In the genomic region with DNA sequence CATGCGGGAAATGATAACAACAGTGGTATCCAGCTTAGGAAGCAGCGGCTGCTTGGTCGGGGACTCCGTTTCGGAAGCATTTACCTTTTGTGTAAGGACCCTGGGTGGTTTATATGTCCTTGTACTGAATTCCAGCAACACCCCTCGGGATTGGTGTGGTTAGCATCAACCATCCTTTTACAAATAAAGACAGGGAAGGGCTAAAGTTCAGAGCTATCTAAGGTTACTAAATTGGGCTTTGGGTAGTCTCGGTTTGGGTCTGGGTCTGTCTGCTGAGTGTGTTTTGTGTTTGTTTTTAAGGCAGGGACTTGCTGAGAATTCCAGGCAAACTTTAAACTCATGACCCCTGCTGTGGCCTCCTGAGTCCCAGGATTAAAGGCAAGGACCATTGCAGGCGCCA, we compare ENCODE assay signal across 8 mouse cellular contexts. TPM values are rescaled to one million over a fixed set of nuclear protein-coding genes. Genes with fewer than 3 reads are reported as not detected.
DNase-seq lines count a peak whose midpoint lies in the region; ATAC-seq and TF ChIP-seq lines count a peak whose summit lies in the region.

No protein-coding gene starts in this region.

- DNase-seq in gastrocnemius, adult 2 months = no peak
- no peak for DNase-seq in gastrocnemius, adult 18-20 months (ENCODE audit: low spot score)
- no peak for DNase-seq in neural tube, embryonic 11.5 days (ENCODE audit: low spot score)
- DNase-seq in neural tube, embryonic 10.5 days (ENCODE audit: extremely low spot score, low spot score) = no peak
- DNase-seq in liver, embryonic 11.5 days (ENCODE audit: low spot score) = no peak
- DNase-seq in yolk sac, embryonic 10.5 days (ENCODE audit: low spot score) = peak; percentile 68
- DNase-seq in gastrocnemius, postnatal 4 days (ENCODE audit: low spot score in 2 of 2) = no peak
- DNase-seq in adrenal gland, postnatal 25 days = no peak

- WGBS in neural tube, embryonic 11.5 days = 28% methylated on average over 8 of the region's 8 CpGs
- 40% methylated on average over 8 of the region's 8 CpGs for WGBS in liver, embryonic 11.5 days

- H3K9ac ChIP-seq in neural tube, embryonic 11.5 days (ENCODE audit: low read length) = no peak overlapping the region
- H3K9ac ChIP-seq in liver, embryonic 11.5 days (ENCODE audit: low read depth, low read length) = no peak overlapping the region

- no peaks in the 10 kb centered on the region for H3K9me3 ChIP-seq in neural tube, embryonic 11.5 days (ENCODE audit: control insufficient read depth, low read length)
- H3K9me3 ChIP-seq in liver, embryonic 11.5 days (ENCODE audit: control insufficient read depth, low read length) = no peaks in the 10 kb centered on the region

- no peaks in the 10 kb centered on the region for H3K27me3 ChIP-seq in neural tube, embryonic 11.5 days (ENCODE audit: control insufficient read depth, insufficient read depth, low read length)
- no peaks in the 10 kb centered on the region for H3K27me3 ChIP-seq in liver, embryonic 11.5 days (replicated peaks; ENCODE audit: control insufficient read depth, insufficient read depth, low read length)

- no peak overlapping the region for H3K4me2 ChIP-seq in neural tube, embryonic 11.5 days (ENCODE audit: low read depth)
- peak overlapping the region; percentile 26 for H3K4me2 ChIP-seq in liver, embryonic 11.5 days

- no peaks in the 10 kb centered on the region for H3K36me3 ChIP-seq in neural tube, embryonic 11.5 days (ENCODE audit: control insufficient read depth, insufficient read depth, low read length)
- no peaks in the 10 kb centered on the region for H3K36me3 ChIP-seq in liver, embryonic 11.5 days (ENCODE audit: control insufficient read depth, insufficient read depth, low read length)

- TF ChIP-seq CTCF in gastrocnemius, adult 2 months (IDR thresholded peaks at IDR 0.05) = no peak

- ATAC-seq in neural tube, embryonic 11.5 days (ENCODE audit: insufficient read depth, low FRiP score, low TSS enrichment) = no peak
- no peak for ATAC-seq in liver, embryonic 11.5 days (replicated peaks; ENCODE audit: low FRiP score)

- H3K4me3 ChIP-seq in gastrocnemius, adult 2 months = peak overlapping the region; percentile 57
- no peak overlapping the region for H3K4me3 ChIP-seq in neural tube, embryonic 11.5 days (ENCODE audit: low read depth, low read length)
- H3K4me3 ChIP-seq in liver, embryonic 11.5 days (ENCODE audit: low read depth, low read length) = no peak overlapping the region

- peak overlapping the region; percentile 83 for H3K27ac ChIP-seq in gastrocnemius, adult 2 months
- H3K27ac ChIP-seq in neural tube, embryonic 11.5 days (ENCODE audit: low read depth, low read length) = 0 out of 2 replicates have a peak overlapping the region, but pooled peaks have one; percentile 36
- peak overlapping the region; percentile 52 for H3K27ac ChIP-seq in liver, embryonic 11.5 days (ENCODE audit: low read depth, low read length)

- H3K4me1 ChIP-seq in neural tube, embryonic 11.5 days (ENCODE audit: control insufficient read depth, insufficient read depth, low read length) = 0 out of 2 replicates have a peak, but pooled peaks cover 2% of the 10 kb centered on the region
- peaks cover 45% of the 10 kb centered on the region for H3K4me1 ChIP-seq in liver, embryonic 11.5 days (replicated peaks; ENCODE audit: control insufficient read depth, insufficient read depth, low read length)

- intact Hi-C loops in gastrocnemius, adult 2 months (cut with DNase I) = no loop called here

RNA-seq across cellular contexts. Expression of a gene that starts 15.2 kb away (rescaled TPM):
- 100 to 1,000 TPM; 569 to 658 TPM for total RNA-seq in gastrocnemius, adult 2 months (2021)
- 100 to 1,000 TPM; 600 to 670 TPM for total RNA-seq in gastrocnemius, adult 18-20 months (2021)
- polyA plus RNA-seq in neural tube, embryonic 11.5 days (2014; fragmentation: Nextera tagmentation; extraction: Ambion mirVana) = 316 and 317 TPM in 2 replicates
- 279 and 298 TPM in 2 replicates for polyA plus RNA-seq in liver, embryonic 11.5 days (2014; fragmentation: Nextera tagmentation; extraction: Ambion mirVana)
- 100 to 1,000 TPM; 406 to 430 TPM for total RNA-seq in gastrocnemius, postnatal 4 days (2021)
- 401 TPM in 2 replicates for total RNA-seq in adrenal gland, postnatal 25 days (2021)

RNA-seq across cellular contexts. Expression of a gene that starts 53.8 kb away (rescaled TPM):
- total RNA-seq in gastrocnemius, adult 2 months (2021) = 10 to 100 TPM; 24.3 to 27.0 TPM
- 10 to 100 TPM; 22.7 to 24.3 TPM for total RNA-seq in gastrocnemius, adult 18-20 months (2021)
- polyA plus RNA-seq in neural tube, embryonic 11.5 days (2014; fragmentation: Nextera tagmentation; extraction: Ambion mirVana) = 183 and 195 TPM in 2 replicates
- polyA plus RNA-seq in liver, embryonic 11.5 days (2014; fragmentation: Nextera tagmentation; extraction: Ambion mirVana) = 78.4 and 83.3 TPM in 2 replicates
- total RNA-seq in gastrocnemius, postnatal 4 days (2021) = 10 to 100 TPM; 75.8 to 77.4 TPM
- 81.6 and 89.4 TPM in 2 replicates for total RNA-seq in adrenal gland, postnatal 25 days (2021)
